Mouse (Mus musculus) bone marrow, adult 2 months (tissue): ENCODE measurements around the gene Adamts20.

Experiments used
- CTCF ChIP-seq: fragments of 200-500 bp; IDR thresholded peaks from 2 replicates; pipeline ENCODE4 v1.5.1; 2011; ENCODE audit warnings: low read length, control low read depth; ENCODE audit not compliant: control insufficient read depth, insufficient read depth
- POLR2A ChIP-seq: fragments of 200-500 bp; IDR thresholded peaks from 2 replicates; pipeline ENCODE4 v1.6.1; 2011; ENCODE audit warnings: low read depth, mild to moderate bottlenecking, control low read depth, low read length, borderline replicate concordance; ENCODE audit not compliant: control insufficient read depth

DNA sequence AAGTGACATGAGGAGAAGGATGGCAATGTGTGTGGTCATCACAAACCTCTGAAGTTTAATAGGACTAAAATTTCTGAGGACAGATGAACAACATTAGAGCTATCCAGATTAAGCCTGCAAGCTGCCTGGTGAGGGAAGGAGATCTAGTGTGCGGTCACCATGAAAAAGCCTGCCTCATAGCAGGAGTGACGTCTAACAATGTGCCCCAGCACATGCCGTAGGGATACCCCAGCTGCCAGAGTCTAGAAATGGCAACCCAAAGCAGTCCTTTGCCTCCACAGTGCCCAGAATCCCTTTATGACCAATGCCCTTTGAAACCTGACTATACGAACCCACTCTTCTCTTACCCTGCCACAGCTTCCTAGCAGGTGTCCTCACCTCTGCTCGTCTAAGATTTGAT is 46.8 kb downstream of the Adamts20 start:
- TF ChIP-seq POLR2A (no peak), CTCF (no peak)
